Mouse (Mus musculus): ENCODE data around the gene A530016L24Rik. TPM values are rescaled to one million over a fixed set of nuclear protein-coding genes. Genes with fewer than 3 reads are reported as not detected.
A peak's percentile ranks its signal among the peaks of the same experiment; 100 is the strongest.

The A530016L24Rik gene
- total RNA-seq, 2 experiments from 2014 or later = 0.33 to 0.44 TPM

DNA sequence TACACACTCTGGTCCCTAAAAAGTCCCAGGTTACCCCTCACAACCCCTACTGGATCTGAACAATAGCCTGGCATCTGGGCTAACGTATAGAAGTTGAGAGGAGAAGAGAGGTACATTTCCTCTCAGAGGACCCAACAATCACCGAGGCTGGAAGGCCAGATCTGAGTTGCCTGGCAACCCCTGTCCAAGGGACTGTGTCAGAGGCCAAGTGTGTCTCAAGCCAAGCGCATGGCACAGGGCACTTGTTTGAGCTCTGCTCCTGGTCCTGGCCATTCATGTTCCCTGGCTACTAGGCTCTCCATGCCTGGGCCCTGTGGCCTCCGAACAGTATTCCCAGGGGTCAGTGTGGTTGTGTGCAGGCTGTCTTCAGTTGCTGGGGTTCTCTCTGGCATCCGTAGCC is 6.9 kb downstream of the A530016L24Rik start:
- DNase-seq (ENCODE audit: low spot score in 2 of 2) = no peak
- intact Hi-C loops (cut with DNase I) = loop anchor here (5.0 kb wide), 1 partner anchor 46 kb away; no protein-coding TSS in a partner anchor

DNA sequence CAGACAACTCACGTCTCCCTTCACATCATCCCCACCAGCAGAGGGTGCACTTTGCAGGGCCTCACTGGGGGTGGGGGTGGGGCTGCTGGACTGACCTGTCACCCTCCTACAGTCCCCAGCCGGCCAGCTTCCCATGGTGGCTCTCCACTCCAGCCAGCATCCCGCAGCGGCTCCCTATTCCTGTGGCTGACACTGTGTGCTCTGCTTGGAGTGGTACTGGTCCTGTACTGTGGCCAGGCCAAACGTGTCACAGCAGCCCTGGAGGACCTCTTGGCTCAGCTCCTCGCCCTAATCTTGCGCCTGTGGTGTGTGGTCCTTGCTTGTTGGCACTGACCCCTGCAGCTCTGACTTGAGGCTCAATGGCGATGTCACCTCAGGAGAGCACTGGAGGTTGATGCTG is 8.5 kb downstream of the A530016L24Rik start:
- DNase-seq (ENCODE audit: low spot score in 2 of 2) = no peak
- intact Hi-C loops (cut with DNase I) = loop anchor here (5.0 kb wide), 1 partner anchor 45 kb away; no protein-coding TSS in a partner anchor

DNA sequence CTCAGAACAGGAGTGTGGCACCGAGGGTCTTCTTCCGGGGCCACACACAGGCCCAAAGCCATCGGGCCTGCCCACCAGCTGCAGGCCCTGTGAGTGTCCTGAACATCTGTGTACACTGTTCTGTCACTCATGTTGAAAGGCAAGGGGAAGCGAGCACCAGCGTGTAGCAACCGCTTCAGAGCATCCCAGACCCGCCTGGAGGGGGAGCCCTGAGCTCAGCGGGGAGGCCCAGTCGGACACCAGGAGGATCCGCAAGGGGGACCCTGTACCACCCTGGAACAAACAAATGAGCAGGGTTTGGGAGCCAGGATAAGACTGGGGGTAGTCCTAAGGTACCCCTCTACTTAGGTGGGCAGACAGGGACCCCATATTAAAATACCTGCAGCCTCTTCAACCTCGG is 9.4 kb downstream of the A530016L24Rik start:
- intact Hi-C loops (cut with DNase I) = loop anchor here (5.0 kb wide), 1 partner anchor 44 kb away; no protein-coding TSS in a partner anchor
- peak in 1 of 2 experiments; percentile 55 for DNase-seq (ENCODE audit: low spot score in 2 of 2)

DNA sequence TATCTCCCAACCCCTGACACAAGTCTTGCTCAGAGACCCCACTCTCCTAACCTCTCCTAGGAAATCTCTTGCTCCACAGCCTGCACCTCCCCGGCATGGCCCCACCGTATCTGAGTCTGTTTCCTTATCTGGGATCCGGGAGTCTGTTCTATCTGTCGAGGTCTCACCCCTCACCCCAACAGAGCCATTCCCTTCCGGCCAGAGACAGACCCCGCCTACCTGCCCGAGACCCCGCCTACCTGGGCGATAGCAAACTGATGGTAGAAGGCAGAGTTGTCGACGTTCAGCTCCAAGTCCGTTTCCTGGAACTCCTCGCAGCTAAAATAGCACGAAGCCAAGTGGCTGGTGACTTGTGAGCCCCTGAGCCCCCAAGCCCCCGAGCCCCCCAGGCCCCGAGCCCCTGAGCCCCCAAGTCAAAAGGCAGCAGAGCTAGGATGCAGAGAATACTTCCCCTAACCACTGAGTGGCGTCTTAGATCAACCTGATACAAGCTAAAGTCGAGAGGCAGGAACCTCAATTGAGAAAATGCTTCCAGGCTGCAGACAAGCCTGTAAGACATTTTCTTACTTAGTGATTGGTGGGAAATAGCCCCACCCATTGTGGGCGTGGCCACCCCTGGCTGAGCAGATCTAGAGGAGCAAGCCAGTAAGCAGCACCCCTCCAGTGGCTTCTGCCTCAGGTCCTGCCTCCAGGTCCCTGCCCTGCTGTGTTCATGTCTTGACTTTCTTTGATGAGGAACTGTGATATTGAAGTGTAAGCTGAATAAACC is 13.9 kb downstream of the A530016L24Rik start:
- peak in 1 of 2 experiments; percentile 62 for DNase-seq (ENCODE audit: low spot score in 2 of 2)
- intact Hi-C loops (cut with DNase I) = no loop called here

DNA sequence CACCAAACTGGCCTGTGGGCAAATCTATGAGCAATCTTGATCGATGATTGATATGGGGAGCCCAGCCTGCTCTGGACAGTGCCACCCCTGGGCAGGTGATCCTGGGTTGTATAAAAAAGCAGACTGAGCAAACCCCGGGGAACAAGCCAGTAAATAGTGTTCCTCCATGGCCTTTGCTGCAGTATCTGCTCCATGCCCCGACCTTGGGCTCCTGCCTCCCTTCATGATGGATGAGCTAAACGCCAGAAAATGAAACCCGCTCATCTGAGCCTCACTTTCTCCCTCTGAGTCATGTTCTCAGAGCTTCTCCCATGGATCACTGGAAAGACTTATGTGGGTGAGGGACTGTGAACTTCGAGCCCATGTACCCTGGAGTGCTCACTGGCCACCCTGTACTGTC is 17.0 kb downstream of the A530016L24Rik start:
- DNase-seq (ENCODE audit: low spot score in 2 of 2) = no peak
- intact Hi-C loops (cut with DNase I) = no loop called here

DNA sequence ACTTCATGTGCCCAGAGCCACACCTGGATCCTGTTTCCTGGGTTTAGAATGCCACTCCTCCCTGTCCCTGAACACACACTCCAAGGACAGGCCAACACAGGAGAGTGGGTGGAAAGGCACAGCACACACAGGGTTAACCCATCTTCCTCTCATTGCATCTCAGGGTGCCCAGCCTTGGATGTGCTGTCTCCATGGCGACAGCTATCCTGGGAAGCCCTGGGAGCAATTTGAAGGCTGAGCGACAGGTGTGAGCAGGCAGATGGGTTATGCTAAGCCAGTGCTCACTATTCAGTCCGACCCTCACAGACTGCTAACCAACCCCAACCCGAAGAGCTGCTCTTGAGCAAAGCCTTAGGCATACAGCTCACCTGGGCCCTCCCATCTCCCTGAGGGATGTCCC is 18.0 kb downstream of the A530016L24Rik start:
- peak in 1 of 2 experiments; percentile 64 for DNase-seq (ENCODE audit: low spot score in 2 of 2)
- intact Hi-C loops (cut with DNase I) = no loop called here

DNA sequence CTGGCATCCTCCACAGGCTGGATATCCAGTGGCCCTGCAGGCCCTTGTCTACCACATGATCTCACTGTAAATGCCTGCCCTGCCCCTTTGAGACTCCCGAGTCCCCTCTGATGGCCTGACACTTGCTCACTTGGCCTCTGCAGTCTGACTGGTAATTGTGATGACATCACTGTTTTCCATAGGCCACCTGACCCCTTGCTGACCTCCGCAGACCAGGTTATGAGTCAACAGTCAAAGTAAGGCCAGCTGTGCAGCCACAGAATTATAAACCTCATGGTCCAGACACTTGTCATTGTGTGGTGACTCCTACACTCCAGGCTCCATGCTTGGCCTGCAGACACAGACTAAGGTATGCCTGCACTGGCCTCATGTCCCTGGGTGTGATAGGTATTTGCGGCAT is 18.7 kb downstream of the A530016L24Rik start:
- no peak for DNase-seq (ENCODE audit: low spot score in 2 of 2)
- intact Hi-C loops (cut with DNase I) = no loop called here

DNA sequence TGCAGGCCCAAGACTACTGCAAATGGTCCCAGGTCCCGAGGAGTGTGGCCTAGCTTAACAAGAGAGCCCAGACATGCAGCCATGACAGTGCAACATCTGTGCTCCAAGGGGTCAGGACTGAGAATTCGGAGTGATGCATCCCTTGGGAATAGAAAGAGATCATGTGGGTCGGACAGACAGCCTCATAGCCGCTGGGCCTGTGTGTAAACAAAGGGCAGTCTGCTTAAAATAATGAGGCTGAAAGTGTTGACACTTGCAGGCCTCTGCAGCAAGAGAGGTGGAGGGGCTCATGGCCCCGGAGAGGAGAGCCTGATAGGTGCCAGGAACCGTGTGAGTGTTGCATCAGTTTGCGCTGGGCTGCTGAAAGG is 21.1 kb downstream of the A530016L24Rik start:
- no peak for DNase-seq (ENCODE audit: low spot score in 2 of 2)
- intact Hi-C loops (cut with DNase I) = no loop called here

DNA sequence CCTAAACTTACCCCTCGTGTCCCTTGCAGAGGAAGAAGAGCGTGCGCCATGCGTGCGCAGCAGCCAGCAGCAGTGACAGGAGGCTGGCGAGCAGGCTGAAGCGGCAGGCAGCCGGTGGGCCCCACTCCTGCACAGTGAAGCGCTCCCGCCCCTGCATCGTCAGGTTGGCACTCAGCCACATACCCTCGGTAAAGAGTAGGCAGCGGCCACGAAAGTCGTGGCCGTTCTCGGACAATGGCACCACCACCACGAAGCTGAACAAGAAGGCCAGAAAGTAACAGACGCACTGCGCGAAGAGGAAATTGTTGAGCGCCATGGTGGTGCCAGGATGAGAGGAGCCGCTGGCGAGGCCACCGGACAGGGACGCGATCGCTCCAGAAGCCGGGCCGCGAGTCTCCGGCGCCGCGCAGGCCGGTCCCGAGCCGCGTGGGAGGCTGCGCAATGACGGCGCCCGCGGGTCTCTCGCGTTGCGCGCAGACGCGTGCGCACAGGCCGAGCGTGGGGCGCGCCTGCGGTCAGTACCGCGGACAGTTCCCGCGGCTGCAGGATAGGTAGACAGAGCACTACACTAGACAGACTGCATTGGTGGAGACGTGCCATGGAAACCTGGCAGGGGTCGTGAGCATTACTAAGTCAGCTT is 21.6 kb downstream of the A530016L24Rik start:
- intact Hi-C loops (cut with DNase I) = no loop called here

DNA sequence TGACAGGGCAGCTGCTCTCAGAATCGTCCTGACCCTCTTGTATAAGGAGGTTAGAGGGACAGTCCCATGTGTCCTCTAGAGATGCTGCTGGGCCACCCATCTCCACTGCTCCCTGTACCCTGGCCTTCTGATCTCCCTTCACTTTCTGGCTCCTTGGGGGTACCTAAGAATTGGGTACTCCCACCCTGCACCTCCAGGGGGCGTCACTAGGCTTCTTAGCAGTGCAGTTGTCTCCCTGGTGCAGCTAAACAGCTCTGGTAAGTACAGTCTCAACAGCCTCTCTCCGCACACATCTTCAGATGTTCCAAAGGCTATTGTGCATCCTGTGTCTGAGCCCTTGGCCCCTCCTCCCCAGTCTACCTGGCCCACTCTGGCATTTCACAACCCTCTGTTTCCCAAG is 25.6 kb downstream of the A530016L24Rik start:
- intact Hi-C loops (cut with DNase I) = no loop called here
- no peak for DNase-seq (ENCODE audit: low spot score in 2 of 2)

More for the DNA sequence above, 21.6 kb downstream of the A530016L24Rik start:
- peak; percentile 72 to 78 for DNase-seq (ENCODE audit: low spot score in 2 of 2)

DNA sequence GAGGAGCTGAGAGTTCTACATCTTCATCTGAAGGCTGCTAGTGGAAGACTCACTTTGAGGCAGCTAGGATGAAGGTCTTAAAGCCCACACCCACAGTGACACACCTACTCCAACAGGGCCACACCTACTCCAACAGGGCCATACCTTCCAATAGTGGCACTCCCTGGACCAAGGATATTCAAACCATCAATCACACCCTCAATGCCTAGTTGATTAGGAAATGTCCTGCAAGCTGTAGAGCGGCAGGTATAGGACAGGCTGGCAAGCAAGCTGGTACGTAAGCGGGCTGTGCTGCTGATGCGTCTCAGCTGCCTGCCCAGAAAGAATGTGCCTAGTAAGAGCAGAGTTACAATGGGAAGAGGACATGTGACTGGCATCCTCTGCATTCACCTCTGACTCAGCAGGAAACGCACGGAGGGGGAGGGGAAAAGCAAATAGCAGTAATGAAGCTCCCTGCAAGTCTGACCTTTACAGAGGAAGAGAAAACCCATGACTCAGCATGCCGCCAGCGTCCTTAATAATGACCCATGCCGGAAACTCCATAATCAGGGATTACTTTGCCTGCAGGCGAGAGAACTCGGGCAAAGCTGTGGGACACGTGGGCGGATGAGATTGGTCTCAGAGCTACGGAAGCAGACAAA is 27.6 kb downstream of the A530016L24Rik start, which contains the start of gene Tmem179:
TSS of gene Tmem179 (minus strand) at position 51 of the 641 bp plus-strand sequence.
- no peak for DNase-seq (ENCODE audit: low spot score in 2 of 2)
- intact Hi-C loops (cut with DNase I) = no loop called here

DNA sequence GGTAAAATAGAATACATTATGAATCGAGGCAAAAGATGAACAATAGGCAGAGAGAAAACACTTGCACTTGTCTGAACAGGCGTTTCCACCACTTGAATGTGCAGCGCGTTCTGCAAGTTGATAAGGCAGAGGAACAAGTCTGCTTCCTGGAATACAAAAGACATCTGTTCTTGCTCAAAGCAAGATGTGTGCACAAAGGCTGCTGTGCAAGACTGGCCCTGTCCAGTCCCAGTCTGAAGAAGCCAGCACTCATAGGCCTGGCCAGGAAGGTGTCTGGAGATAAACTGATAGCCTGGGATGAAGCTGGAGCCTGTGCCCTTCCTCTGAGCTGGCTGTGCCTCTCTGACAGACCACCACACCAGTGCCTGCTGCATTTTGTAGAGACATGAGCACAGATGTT is 28.9 kb downstream of the A530016L24Rik start:
- intact Hi-C loops (cut with DNase I) = no loop called here
- no peak for DNase-seq (ENCODE audit: low spot score in 2 of 2)

DNA sequence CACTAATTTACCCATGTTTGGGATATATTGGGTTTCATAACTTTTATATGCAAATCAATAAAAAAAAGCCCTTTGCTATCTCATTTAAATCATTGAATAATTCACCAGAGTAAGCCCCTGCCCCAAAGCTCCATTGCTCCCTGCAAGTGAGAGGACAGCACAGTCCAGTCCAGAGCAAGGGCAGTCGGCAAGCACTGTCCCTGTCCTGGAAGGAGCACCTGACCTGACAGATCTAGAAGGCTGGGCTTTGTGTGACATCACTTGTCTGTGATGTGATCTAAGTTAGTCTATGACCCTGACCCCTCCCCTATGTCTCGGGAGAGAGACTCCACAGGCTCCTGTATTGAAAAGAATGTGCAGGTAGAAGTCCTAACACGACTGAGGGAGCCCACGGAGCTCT is 44.5 kb downstream of the A530016L24Rik start:
- DNase-seq (ENCODE audit: low spot score in 2 of 2) = no peak
- intact Hi-C loops (cut with DNase I) = no loop called here

DNA sequence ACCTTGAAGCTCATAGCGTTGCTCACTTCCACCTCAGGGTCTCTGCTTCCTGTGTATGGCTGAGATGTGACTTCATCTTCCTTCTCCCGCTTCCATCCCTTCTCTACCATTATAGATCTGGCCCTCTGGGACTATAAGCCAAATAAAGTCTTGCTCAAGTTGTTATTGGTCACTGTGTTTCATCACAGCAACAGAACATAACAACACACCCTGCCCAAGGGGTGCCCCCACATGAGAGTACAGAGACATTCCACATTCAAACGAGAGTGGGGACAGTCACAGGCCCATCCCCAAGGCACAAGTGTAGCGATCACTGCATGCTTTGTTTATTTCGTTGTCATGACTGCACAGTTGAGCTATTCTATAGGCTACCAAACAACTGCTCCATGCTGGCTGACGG is 48.0 kb downstream of the A530016L24Rik start:
- DNase-seq (ENCODE audit: low spot score in 2 of 2) = no peak

DNA sequence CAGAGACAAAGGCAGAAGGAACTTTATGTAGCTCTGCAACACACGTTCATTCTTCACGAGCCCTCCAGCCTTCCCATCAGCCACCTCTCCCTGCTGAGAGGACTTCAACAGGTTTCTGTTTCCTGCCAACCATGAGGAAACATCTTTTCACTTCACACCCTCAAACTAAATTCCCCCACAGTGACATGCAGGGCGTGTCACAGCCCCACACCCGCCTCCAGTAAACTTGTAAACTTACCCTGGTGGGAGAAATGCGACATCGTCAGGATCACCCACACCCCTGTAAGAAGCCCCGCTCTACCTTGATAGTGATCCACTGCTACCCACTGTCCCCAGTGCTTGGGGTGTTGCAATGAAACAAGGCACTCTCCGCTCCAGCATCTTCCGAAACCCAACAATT is 49.1 kb downstream of the A530016L24Rik start:
- DNase-seq (ENCODE audit: low spot score in 2 of 2) = no peak
- intact Hi-C loops (cut with DNase I) = no loop called here

More for the DNA sequence above, 48.0 kb downstream of the A530016L24Rik start:
- intact Hi-C loops (cut with DNase I) = no loop called here

DNA sequence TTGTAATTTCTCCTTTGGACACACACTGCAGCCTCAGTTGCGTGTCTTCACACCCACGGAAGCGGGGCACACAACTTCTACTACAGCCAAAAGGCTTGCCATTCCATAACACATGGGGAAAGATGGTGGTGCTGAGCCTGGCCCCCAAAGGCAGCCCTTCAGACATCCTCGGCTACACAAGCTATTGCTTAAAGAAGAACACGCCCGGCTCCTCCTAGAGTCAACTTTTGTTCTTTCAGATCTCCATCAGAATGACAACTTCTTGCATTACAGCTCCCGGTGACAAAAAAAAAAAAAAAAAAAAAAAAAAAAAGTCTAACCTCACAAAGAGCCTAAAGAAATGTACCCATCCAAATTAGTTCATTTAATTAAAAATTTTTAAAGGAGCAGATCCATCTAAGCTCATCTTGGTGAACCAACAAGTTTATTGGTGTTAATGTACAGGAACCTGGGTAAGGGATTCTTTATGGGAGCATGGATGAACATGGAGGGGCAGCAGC is 50.3 kb downstream of the A530016L24Rik start:
- intact Hi-C loops (cut with DNase I) = no loop called here

DNA sequence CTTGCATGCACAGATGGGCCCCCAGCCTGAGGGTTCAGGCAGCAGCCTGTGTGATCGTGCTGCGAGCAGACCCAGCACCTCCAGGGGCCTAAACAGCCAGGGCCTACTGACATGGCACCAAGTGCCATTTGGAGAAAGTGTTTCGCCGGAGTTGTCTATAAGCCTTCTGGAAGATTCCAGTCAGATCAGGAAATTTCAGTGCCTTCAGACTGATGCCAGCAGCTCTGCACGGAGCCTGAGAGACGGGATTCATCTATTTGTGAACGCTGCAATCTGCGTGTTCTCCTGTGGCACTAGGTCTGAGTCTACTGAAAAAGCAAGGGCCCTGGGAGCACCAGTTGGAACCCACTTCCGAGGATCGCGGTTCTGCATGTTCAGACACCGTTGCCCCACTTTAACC is 51.1 kb downstream of the A530016L24Rik start:
- intact Hi-C loops (cut with DNase I) = loop anchor here (5.0 to 10.0 kb wide), 2 partner anchors 43 to 426 kb away; no protein-coding TSS in a partner anchor
- no peak for DNase-seq (ENCODE audit: low spot score in 2 of 2)

More for the DNA sequence above, 50.3 kb downstream of the A530016L24Rik start:
- DNase-seq (ENCODE audit: low spot score in 2 of 2) = no peak

DNA sequence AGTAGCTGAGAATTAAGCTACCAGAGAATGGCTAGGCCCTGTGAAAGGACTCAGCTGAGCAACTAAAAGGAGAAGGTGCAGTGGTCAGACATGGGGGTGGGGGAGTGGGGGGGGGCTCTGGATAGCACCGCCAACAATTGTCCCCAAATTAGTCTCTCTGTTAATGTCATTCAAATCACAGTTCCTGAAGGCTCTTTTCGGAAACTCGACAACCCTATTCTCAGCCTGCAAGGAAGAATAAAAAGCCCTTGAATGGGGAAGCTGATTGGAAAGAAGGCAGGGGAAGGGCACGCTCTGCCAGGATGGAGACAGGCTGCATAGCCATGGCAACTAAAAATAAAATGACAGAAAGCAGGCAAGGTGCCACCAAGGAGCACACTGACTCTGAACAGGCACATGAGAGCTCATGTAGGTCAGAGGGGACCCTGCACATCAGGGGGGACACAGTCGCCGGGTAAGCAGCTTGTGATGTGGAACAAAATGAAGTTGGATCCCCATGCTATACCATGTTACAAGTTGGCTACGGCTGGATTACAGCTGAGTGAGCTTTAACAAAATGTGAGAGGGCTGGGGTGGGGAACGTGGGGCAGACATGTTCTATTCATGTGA is 52.3 kb downstream of the A530016L24Rik start:
- intact Hi-C loops (cut with DNase I) = loop anchor here (5.0 to 10.0 kb wide), 2 partner anchors 44 to 427 kb away; no protein-coding TSS in a partner anchor
- DNase-seq (ENCODE audit: low spot score in 2 of 2) = peak; percentile 49 to 51

DNA sequence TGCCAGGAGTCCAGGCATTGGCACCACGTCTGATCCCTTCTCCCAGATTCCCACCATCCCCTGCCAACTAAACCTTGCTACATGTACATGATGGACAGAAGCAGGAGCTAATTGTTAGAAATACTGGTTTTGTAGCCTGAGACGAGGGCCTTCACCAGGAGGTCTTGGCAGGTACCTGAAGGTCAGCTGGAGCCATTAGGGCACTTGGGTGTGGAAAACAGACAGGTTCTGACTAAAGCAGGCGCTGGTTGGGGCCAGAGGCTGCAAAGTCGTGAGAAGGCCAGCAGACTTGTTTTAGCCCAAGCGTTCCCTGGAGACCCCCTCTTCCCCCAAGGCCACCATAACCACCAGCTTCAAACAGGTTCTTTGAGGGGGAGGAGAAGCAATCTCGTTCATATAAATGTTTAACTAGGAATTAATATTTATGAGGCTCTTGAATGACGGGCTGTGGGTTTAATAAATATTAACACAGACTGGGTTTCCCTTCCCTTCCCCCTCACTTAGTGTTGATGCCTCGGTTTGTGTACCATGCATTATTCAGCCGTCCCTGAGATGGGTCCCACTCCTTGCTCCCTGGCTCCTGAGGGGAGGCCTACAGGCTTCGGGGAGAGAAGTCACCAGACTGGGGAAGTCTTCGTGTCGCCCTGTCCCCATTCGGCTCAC is 53.1 kb downstream of the A530016L24Rik start:
- no peak for DNase-seq (ENCODE audit: low spot score in 2 of 2)
- intact Hi-C loops (cut with DNase I) = loop anchor here (5.0 to 10.0 kb wide), 2 partner anchors 45 to 428 kb away; no protein-coding TSS in a partner anchor
